ENCODE assay signal across 1 mouse cellular context in the genomic region with DNA sequence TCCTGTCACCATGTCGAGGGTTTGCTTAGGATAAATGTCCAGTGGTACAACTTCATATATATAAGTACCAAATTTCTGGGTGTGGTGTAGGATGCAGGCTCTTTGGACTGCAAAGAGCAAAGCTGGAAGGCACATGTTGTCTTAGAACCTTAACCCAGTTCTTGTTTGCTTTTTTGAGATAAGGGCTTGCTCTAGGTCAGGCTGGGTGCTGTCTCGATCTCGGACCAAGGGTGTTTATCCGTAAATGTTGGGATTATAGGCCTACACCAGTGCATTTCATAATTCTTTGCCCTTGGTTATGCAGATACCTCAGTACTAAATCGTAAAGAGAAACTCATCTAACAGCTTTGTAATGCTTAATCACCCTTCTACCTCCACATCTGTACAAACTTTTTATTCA.
TF ChIP-seq lines count a peak whose summit lies in the region.

No protein-coding gene starts in this region.

TF ChIP-seq in CH12.LX, 34 proteins besides CTCF, POLR2A, EP300 and RAD21 (continued from another document):
- TF ChIP-seq JUN (IDR thresholded peaks at IDR 0.05; ENCODE audit: insufficient read depth, low read depth, low read length) (no peak), ZC3H11A (IDR thresholded peaks at IDR 0.05; ENCODE audit: low read depth, low read length) (no peak), SMC3 (IDR thresholded peaks at IDR 0.05; ENCODE audit: low read depth, low read length) (no peak), MYC (IDR thresholded peaks at IDR 0.05; ENCODE audit: low read depth, low read length) (no peak), SIN3A (IDR thresholded peaks at IDR 0.05; ENCODE audit: low read length) (no peak), USF1 (IDR thresholded peaks at IDR 0.05; ENCODE audit: low read depth, low read length) (no peak), CHD1 (IDR thresholded peaks at IDR 0.05; ENCODE audit: low read depth, low read length) (no peak)
